12 mouse cellular contexts compared by ENCODE assay signal in genomic region chr3:152359151-152359550, GRCm38 (mm10).
"Had no signal": no experiment of that assay in that cellular context is flagged by ENCODE, and none has a peak within 500 bp of the region (broad histone marks: within the 10 kb centered on the region; RNA-seq: fewer than 3 reads in every experiment).

No protein-coding gene starts in this region.

- H3K4me1 ChIP-seq: limb, embryonic 15.5 days had no signal

- H3K4me2 ChIP-seq: limb, embryonic 15.5 days; liver, embryonic 13.5 days; lung, embryonic 15.5 days; midbrain, embryonic 13.5 days had no signal

- H3K9me3 ChIP-seq: limb, embryonic 15.5 days; liver, embryonic 13.5 days; lung, embryonic 15.5 days; midbrain, embryonic 13.5 days had no signal

- H3K27ac ChIP-seq: layer of hippocampus, adult 2 months; limb, embryonic 15.5 days; liver, embryonic 13.5 days; lung, embryonic 15.5 days; macrophage; midbrain, embryonic 13.5 days had no signal

- H3K9ac ChIP-seq: limb, embryonic 15.5 days; liver, embryonic 13.5 days; liver, postnatal 0 days; lung, embryonic 15.5 days; midbrain, embryonic 13.5 days had no signal

- H3K27me3 ChIP-seq: limb, embryonic 15.5 days; liver, embryonic 13.5 days; lung, embryonic 15.5 days; midbrain, embryonic 13.5 days had no signal

- H3K4me3 ChIP-seq: layer of hippocampus, adult 2 months; limb, embryonic 15.5 days; liver, embryonic 13.5 days; lung, embryonic 15.5 days; midbrain, embryonic 13.5 days had no signal

- DNase-seq: kidney, postnatal 10 days; kidney, postnatal 4 days; liver, embryonic 13.5 days; liver, postnatal 0 days; lung, postnatal 14 days; right cerebral cortex, postnatal 14 days; thymus, postnatal 36 days had no signal

- ATAC-seq: liver, postnatal 0 days; midbrain, embryonic 13.5 days had no signal
